Mouse (Mus musculus): ENCODE results near the gene Wfikkn2.
A peak's percentile ranks its signal among the peaks of the same experiment; 100 is the strongest.

Wfikkn2 gene

DNA sequence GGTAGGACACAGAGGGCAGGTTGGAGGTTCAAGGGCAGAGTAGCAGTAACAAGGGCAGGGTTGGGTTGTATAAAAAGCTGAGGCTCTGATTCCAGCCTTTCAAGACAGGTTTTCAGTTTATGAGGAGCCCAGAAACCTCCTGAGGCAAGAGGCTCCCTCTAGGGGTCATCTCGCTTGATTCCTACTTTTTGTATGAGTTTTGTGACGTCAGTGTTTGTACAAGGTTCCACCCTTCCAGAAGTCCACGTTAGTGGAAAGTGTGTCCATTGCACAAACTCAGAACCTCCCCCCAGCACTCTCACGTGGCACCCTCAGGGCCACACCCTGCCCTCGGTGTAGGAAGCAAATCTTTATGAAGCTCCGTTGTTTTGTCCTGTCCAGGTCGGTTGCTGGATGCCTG, 19.8 kb downstream of the Wfikkn2 start:
- DNase-seq (ENCODE audit: low read depth, low spot score) = no peak

DNA sequence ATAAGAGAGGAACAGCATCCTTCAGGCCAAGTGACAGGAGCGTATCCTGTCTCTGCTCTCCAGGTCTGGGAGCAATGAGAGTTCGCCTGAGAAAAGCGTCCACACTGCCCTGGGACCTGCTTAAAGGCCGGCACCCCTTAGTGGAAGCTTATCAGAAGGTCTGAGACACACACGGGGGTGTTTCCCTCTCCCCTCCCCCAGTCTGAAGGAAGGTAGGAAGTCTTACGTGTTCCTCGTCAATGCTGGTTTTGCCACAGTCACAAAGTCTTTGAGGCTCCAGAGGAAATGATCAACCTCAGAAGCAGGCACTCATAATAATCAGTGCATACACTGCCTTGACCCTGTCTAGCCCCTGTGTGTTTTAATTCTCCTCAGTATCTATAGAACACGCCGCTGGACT, 22.3 kb downstream of the Wfikkn2 start:
- no peak for DNase-seq (ENCODE audit: low read depth, low spot score)

DNA sequence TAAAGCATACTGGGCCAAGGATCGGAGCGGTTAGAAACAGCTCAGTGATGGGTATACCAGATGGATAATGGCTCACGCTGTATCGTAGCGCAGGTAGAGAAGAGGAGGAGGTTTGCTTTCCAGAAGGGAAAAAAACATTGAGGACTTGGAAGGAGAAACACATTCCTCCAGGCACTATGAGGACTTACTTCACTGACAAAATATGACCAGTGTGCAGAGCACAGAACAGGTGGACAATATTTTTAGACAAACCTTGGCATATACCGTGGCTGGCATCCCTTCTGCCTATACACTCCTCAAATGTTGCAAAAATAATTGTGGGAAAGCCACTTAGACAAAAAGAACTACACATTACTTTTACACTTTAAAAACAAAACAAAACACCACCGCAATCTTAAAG, 24.5 kb downstream of the Wfikkn2 start:
- no peak for DNase-seq (ENCODE audit: low read depth, low spot score)

DNA sequence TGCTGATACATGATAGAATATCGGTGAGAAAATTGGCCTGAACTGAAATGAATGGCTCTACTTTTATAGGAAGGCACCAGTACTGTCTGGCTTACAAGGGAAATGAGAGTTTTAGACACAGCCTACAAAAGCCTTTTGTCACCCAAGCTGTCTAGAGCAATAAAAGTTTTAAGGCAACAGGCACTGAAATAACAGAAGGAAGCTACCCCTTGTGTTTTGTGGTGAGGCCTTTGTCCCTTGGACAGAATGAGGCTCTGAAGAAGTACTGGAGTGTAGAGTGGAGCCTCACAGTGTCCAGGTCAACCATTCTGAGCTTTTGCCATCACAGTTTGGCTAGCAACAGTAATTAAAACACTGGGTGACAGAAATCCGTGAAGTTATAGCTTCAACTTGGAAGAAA, 29.6 kb downstream of the Wfikkn2 start:
- no peak for DNase-seq (ENCODE audit: low read depth, low spot score)

DNA sequence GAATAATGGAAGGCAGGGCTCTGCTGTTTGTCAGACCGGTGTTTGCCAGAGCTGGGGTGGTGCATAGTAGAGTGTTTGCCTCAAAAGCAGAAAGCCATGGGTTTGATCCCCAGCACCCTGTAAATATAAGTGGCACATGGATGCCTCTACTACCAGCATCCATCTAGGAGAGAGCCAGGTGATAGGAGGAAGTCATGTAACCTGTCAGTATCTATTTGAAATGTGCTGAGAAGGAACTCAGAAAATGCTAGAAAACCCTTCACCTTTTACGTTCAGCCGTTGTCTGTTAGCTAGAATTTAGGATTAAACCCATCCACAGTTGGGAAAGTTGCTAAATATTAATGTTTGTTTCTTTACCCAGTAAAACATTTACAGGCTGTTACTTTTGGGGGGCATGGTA, 30.2 kb downstream of the Wfikkn2 start:
- DNase-seq (ENCODE audit: low read depth, low spot score) = no peak

DNA sequence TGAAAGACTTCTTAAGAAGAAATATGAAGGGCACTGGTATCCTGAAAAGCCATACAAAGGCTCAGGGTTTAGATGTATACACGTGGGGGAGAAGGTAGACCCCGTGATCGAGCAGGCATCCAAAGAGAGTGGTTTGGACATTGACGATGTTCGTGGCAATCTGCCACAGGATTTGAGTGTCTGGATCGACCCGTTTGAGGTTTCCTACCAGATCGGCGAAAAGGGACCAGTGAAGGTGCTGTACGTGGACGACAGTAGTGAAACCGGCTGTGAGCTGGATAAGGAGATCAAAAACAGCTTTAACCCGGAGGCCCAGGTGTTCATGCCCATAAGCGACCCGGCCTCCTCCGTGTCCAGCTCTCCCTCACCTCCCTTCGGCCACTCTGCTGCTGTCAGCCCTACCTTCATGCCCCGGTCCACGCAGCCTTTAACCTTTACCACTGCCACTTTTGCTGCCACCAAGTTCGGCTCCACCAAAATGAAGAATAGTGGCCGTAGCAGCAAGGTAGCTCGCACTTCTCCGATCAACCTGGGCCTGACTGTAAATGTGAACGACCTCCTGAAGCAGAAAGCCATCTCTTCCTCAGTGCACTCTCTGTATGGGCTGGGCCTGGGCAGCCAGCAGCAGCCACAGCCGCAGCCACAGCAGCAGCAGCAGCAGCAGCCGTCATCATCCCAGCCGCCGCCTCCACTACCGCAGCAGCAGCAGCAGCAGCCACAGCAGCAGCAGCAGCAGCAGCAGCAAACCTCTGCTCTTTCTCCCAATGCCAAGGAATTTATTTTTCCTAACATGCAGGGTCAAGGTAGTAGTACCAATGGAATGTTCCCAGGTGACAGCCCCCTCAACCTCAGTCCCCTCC, 31.8 kb downstream of the Wfikkn2 start:
- DNase-seq (ENCODE audit: low read depth, low spot score) = no peak

DNA sequence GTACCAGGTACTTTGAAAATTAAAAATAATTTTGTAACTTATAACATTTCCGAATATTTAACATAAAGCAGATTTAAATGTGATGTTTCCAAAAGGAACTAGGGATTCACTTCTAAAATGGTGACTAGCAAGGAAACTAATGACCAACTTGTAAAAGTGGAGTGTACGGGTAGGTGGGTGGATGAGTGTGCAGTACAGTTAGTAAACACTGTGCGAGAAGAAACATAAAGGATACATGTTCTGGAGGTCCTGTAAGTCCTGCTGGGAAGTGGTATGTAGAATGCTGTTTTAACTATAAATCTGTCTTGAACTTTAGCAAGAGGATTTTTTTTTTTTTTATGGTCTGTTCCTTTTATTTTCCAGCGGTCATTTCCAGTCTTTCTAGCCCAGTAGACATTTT, 32.8 kb downstream of the Wfikkn2 start:
- no peak for DNase-seq (ENCODE audit: low read depth, low spot score)

DNA sequence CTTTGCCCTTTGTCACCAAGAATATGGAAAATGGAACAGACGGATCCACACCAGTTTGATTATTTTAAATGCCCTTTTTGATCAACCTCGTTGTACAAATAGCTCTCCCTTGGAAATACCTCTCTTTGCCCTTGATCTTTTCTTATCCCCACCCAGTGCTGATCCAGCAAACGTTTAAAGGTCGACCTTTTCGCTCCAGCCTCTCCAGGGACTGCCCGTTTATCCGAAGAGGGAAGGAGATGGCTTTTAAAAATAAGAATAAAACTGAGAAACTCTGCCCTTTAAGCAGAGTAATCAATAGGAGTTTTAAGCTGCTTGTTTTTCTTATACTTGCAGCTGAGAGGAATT, 33.3 kb downstream of the Wfikkn2 start:
- no peak for DNase-seq (ENCODE audit: low read depth, low spot score)

DNA sequence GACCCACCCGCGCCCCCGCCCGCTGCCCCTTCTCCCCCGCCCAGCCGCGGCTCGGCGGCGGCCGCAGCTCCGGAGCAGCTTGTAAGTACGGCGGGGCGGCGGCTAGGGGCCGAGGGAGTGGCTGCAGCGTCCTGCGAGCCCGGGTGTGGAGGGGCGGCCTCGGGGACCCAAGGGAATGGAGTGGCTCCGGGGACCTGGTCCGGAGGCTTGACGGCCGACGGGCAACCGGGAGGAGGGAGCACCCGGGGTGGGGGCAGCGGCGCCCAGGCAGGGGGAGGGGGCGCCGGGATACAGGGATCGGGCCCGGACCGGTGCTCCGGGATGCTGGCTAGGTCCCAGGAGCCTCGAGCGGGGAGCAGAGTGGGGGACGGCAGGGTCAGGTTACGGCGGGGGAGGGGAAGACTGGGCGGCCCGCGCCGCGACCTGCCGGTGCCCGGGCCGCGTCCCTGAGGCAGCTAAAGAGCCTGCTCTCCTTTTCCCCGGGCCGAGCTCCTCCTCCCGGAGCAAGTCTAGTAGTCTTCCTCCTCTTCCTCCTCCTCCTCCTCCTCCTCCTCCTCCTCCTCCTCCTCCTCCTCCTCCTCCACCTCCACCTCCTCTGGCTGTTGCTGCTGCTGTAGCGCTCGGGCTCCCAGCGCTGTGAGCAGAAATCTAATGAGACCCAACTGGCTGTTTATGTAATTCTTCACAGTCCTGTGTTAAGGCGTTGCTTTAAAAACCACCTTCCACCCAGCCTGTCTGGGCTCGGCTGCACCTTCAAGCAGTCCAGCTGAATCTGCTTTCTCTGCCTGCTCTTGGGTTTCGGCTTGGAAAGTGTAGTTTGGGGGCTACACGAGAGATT, 33.9 kb downstream of the Wfikkn2 start:
- DNase-seq (ENCODE audit: low read depth, low spot score) = no peak

DNA sequence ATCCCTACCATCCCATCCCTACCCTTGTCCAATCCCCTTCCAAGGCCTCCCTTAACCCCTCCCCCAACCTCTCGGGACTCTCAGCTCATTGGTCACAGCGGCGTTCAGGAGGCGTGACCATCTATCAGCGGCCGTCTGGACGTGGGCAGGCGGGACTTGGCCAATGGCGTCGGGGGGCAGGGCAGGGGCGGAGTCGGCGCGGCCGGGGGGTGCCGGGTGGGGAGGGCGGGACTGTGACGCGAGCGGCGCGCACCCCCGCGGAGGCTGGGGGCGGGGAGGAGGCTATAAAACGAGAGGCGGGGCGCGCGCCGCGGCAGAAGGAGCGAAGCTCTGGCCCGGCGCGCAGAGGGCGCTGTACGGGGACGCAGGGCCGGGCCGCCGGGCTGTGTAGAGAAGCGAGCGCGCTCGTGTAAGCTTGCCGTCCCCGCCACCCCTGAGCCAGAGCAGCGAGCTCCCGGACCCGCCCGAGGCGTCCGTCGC, 34.6 kb downstream of the Wfikkn2 start, which contains the start of gene Tob1:
Gene Tob1, plus strand, starts transcription at position 331 of the 480 bp plus-strand sequence.
- DNase-seq (ENCODE audit: low read depth, low spot score) = peak; percentile 100

DNA sequence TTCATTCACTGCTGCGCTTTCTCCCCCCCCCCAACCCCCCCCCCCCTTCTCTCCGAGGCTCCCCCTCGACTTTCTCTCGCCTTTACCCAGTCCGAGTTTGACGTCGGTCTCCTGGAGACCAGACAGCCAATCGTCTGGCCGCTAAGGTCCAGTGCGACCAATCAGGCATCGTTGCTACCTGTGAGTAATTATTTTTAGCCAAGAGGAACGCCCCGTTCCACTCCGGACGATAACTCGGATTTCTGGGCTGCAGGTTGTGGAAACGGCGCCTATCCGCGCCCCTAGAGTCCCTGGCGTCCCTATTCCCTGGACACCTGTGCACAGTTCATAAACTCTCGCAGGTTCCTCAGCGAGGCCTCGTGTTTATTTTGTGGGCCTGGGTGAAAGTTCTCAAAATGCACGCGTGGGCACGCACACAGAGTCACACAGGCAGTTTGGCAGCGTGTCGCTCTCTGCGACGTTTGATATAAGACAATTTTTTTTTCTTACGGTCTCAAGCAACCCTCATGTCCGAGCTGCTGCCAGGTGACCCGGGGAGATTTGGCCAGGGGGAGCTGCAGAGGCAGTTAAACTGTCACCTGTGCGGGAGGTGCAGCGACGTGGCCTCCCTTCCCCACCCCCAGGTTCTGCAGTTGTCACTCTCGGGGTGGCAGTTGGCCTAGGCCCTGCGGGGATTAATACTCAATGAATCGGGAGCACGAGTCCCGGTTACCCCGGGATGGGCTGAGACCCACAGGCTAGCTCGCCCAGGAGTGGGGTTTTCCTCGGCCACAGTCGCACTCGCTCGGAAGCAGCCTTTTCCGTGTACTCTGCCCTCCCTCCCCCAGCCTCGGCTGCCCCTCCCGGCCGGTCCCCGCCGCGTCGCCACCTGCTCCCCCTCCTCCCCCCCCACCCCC, 35.4 kb downstream of the Wfikkn2 start:
- DNase-seq (ENCODE audit: low read depth, low spot score) = peak; percentile 94

DNA sequence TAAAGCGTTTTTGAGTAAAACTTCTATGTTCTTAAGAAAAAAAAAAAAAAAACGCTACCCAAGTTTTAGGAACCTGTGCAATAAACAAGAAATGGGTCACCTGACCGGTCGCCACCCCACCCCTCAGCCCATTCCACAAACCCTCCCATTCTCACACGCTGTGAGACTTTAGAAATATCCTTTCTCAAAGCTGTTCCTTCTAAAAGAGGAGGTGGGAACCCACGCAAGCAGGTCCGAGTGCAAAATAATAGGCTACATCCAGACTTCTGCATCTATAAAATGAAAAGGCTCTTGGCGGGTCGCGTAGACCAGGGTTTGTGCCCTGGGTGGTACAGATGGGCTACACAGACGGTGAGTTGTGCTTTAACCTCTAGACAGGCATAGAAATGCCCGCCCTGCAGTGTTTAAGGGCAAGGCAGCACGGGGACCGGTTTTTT, 36.1 kb downstream of the Wfikkn2 start:
- no peak for DNase-seq (ENCODE audit: low read depth, low spot score)

DNA sequence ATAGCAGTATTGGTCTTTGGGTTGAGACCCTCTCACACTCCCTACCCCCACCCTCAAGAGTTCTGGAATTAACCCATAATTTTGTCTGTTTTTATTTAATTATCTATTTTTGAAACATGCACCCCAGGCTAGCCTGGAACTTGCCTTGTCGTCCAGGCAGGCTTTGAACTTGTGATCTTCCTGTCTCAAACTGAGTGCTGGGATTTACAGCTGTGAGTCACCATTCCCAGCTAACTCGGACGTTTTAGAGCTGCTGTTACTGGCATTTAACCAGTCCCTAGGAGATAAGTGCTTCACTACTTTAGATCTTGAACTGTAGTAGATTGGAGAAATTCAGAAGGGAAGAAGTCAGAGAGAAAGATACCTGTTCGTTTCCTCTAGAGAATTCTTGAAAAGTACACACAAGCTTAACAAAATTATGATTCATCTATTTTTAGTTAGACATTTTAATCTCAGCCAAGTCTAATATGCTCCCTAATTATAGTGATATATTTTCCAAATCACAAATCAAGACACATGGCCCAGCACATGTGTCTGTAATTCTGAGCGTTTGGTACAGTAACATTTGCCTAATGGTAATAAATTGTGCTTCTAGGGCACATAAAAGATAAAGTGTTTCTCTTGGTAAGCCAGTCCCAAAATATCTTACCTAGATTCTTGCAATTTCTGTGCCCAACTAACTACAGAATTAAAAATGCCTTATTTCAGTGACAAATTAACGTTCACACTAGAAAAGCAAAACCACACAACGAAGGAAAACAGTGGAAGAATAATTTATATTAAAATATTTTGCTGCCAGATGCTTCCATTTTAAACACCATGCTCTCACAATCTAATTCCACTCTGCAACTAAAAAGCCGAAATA, 36.8 kb downstream of the Wfikkn2 start:
- no peak for DNase-seq (ENCODE audit: low read depth, low spot score)

DNA sequence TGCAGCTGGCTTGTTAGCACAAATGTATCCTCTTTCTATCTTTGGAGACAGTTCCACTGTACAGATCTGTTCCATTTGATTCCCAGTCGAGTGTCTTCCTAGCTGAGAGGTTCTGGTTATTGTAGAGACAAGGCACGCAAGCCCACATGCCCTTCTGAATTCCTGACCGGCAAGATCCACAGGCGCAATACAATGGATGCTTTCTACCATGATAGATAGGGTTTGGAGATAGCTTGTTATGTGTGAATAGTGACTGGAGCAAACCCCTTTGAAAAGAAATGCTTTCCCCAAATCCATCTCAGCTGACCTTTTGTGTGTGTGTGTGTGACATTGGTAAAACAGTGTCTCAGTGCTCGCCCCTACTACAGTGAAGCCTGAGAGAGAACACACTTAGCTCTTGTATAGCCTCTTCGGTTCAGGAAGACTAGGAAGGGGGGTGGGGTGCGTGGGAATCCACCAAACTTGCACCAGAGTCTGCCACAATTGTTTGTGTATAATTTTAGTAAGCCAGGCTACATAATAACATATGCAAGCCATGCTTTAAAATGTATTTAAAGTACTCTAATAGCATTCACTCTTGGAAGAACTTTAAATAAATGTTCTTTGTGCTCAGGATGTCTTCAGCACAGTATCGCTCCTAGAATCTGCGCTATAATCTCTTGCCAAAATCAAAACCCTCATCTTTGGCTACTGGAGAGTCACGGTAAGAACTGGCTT, 39.2 kb downstream of the Wfikkn2 start:
- DNase-seq (ENCODE audit: low read depth, low spot score) = no peak

DNA sequence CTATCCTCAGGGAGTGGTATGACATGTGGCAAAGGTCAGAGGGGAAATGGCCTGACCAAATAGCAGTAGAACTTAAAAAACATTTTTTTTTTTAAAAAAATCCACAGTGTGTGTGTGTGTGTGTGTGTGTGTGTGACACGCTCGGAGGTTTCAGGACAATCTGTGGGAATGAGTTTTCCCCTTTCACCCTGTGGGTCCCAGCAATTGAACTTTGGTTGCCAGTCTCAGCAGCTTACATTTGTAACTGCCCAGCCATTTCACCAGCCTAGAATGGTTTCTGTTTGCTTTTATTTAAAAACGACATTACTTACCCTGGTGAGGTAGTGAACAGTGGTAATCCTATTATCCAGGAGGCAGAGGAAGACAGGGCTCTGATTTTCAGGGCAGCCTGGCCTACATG, 42.7 kb downstream of the Wfikkn2 start:
- DNase-seq (ENCODE audit: low read depth, low spot score) = no peak

DNA sequence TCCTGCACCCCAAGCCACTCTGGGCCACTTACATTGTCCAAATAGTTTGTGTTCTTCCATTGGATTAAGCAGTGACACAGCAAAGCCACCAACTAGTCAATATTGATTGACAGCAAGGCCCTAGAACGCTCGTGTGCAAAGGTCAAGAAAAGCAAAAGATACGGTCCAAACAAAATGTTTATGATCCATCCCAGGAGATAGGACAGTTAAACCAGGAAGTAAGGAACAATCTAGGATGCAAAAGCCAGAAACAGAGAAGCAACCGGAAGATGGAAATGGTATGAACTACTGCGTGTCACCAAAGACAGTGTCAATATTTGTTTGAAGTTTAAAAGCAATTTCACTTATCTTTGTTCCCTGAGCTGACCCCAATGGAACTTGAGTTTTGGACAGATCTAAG, 43.7 kb downstream of the Wfikkn2 start:
- DNase-seq (ENCODE audit: low read depth, low spot score) = no peak

DNA sequence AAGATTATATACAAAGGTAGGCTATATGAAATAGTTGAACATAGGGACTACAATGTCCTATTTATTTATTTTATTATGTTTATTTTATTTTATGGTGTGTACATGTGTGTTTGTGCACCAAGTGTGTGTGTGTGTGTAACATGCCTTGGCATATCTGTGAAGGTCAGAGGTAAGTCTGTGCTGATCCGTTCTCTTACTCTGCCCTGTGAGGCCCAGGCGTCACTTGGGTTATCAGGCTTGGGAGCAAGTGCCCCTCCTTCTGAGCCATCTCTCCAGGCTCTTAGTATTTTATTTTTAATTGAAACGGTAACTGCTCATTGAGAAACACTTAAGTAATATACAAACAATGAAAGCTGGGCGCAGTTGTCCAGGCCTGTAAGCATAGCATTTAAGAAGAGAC, 45.4 kb downstream of the Wfikkn2 start:
- no peak for DNase-seq (ENCODE audit: low read depth, low spot score)

DNA sequence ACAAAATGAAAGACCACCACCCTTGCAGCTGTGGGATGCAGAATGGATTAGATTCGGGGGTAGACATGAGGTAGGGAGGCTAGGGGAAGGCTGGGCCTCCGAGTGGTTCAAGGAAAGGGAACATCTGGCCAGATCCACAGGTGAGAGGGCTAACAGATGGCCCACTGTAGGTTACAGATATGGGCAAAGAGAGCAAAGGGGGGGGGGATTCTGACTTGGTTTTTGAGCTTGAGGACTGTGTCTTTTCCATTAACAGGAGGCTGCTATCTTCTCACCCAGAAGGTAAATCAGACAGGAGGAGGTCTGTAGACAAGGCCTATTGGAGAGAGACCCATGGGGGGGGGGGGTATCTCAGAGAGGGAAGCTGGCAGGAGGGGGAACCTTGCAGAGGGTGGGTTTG, 46.0 kb downstream of the Wfikkn2 start:
- DNase-seq (ENCODE audit: low read depth, low spot score) = no peak

DNA sequence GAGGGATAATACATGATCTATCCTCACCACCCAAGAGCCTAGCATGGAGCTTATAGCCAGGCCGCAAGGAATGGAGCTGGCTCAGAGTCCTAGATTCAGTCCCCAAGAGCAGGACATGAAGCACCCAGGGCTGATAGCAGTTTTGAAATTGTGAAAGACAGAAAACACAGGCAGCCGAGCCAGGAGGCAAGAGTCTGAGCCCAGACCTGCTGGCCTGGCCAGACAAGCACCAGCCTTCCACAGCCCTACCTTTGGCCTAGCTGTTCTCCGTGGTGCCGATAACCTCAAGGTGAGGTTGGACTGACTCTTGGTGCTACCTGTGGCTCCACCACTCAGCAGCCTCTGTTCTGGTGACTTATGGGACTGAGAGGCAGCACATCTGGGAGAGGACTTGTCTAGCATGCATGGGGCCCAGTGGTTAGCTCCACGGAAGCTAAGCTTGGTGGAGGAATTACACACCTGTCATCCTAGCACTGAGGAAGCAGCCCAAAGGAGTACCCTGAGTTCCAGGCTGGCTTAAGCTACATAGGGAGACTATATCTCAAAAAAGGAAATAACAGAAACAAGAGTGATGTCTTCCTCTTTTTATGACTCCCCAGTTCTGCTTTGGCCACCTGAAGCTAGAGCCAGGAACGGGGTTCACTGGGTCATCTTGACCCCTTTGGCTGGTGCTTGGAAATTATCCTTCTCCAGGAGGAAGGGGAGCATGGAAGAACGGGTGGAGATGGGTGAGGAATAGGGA, 47.2 kb downstream of the Wfikkn2 start:
- DNase-seq (ENCODE audit: low read depth, low spot score) = no peak
